Mouse (Mus musculus): ENCODE measurements around the gene Prrg4.
"Not testable (repeated sequence)": the region's sequence is repeated elsewhere in the genome, so short reads cannot be mapped to it uniquely, and the experiment has no call there.

Gene Prrg4

DNA sequence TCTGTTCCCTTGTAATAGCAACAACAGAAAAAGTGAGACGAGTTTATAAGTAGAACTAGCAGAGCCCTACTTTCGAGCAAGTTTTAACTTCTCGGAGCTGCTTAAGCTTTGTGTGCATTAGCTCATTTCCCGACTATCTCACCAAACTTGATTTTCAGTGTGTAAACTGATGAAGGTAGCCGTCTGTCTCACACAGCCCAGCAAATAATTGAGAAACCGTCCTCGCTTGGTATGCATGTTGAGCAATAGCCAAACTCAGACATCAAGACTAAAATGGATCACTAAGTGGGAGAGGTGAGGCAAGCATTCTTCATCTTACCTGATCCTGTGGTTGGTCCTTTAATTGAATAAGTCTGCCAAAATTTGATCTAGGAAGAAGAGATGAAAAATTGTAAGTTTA is 7.9 kb downstream of the Prrg4 start:
- no peak for DNase-seq (ENCODE audit: low spot score)

- no peak for DNase-seq (ENCODE audit: low spot score)
Observed at GRCm38 (mm10) chr2:104840974-104841373, 8.7 kb downstream of the Prrg4 start.

DNA sequence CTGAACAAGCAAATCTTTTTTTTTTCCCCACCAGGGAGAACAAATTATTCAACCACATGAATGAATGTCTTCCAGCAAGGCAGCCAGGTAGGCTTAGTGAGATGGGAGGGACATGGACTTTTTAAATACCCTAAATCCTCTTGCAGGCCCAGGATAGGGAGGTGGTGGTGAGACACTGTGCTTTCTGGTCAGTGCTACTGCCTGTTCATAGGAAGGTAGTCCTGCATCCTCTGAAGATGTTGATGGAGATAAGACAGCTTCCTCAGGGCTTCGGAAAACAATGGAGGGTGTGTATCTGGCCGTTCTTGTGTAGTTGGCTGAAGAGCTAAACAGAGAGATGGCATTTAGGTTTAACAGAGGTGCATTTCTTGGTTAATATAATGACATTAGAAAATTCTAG is 17.2 kb downstream of the Prrg4 start:
- no peak for DNase-seq (ENCODE audit: low spot score)

GRCm38 (mm10) chr2:104826191-104826590 is 23.5 kb downstream of the Prrg4 start:
- no peak for DNase-seq (ENCODE audit: low spot score)

DNA sequence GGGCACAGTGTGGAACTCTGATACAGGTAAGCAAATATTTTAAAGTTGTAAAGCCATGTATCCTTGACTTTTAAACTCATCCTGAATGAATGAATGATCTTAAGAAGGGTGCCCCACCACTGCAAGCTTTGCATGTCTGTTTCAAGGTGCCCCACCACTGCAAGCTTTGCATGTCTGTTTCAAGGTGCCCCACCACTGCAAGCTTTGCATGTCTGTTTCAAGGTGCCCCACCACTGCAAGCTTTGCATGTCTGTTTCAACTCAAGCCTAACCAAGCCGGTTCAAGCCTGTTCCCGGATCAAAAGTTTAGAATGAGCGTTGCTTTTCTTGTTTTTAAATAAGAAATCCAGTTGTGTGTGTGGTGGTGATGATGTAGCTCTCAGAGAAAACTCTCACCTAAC is 30.9 kb downstream of the Prrg4 start:
- not testable (repeated sequence) for DNase-seq (ENCODE audit: low spot score)

- peak; percentile 54 for DNase-seq (ENCODE audit: low spot score)
Observed at GRCm38 (mm10) chr2:104817555-104818330, 31.9 kb downstream of the Prrg4 start.

- DNase-seq (ENCODE audit: low spot score): peak; percentile 93
Observed at GRCm38 (mm10) chr2:104816866-104817439, 32.7 kb downstream of the Prrg4 start.

GRCm38 (mm10) chr2:104816371-104816827 is 33.3 kb downstream of the Prrg4 start, which contains the start of gene Qser1:
Gene Qser1 (minus strand): TSS chr2:104816760.
- peak; percentile 56 for DNase-seq (ENCODE audit: low spot score)

GRCm38 (mm10) chr2:104815561-104816370 is 33.9 kb downstream of the Prrg4 start:
- peak; percentile 82 for DNase-seq (ENCODE audit: low spot score)

DNA sequence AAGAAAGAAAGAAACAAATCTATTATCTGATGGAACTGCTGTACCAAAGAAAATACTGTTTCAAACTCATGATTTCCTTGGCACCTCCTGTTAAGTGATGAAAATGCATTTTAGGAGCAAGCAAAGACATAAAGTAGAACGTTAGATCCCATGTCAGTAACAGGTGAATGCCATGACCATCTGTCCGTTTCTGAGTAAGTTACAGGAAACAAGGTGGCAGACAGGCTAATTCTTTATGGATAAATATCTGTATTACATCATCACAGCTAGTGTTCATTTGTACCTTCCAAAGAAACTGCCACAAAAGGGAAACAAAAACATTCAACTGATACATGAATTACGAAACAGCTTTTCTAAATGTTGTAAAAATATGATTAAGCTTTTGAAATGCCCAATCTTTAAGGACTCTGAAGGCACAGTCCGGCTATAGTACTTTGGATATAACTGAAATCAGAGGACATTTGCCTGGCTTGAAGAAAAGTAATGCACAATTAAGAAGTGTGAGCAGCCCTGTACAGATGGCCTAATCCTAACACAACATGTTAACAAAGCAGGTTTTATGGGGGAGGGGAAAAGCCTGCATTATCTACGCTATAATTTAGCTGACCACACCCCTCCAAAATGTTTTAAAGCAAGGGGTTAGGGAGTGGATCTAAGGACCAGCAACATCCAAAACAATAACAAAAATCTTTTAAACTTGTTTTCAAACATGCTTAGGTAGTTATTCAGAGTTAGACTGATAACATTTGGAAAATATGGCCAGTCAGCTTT is 35.3 kb downstream of the Prrg4 start:
- peak; percentile 36 for DNase-seq (ENCODE audit: low spot score)

- no peak for DNase-seq (ENCODE audit: low spot score)
Observed at GRCm38 (mm10) chr2:104805435-104805834, 44.2 kb downstream of the Prrg4 start.
